Mouse (Mus musculus) testis, adult 2 months (tissue): ENCODE data around the gene Col19a1.

ENCODE experiments used
- CTCF ChIP-seq: fragments of 200-500 bp; IDR thresholded peaks from 2 replicates; pipeline ENCODE4 v1.5.1; 2012; ENCODE audit warnings: low read depth, mild to moderate bottlenecking, inconsistent platforms, low read length, moderate library complexity; ENCODE audit not compliant: control insufficient read depth, insufficient read depth, insufficient replicate concordance
- POLR2A ChIP-seq: fragments of 200-500 bp; IDR thresholded peaks from 2 replicates; pipeline ENCODE4 v1.6.1; 2012; ENCODE audit warnings: low read depth, mild to moderate bottlenecking, inconsistent platforms, low read length, moderate library complexity; ENCODE audit not compliant: control insufficient read depth

DNA sequence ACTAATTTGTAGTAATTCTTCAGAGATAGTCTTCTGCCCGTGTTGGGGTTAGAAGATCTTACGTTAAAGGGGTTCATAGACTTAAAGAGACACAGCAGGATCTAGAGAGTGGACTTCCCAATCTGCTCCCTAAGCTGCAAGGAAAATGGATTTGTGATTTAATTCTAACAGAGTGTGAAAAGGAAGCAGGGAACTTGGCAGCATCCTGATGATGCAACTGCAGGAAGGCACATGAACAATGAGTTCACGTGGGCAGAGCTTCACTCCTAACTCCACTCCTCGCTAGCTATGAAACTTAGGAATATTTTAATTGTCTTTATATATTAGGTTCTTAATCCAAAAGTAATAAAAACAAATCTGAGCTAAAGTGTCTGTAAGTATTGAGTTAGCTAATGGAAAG is 69.8 kb downstream of the Col19a1 start:
- TF ChIP-seq CTCF (no peak), POLR2A (no peak)
